Mouse (Mus musculus) myocyte (in vitro differentiated cells): ENCODE measurements around the gene Fan1. TPM values are rescaled to one million over a fixed set of nuclear protein-coding genes. Genes with fewer than 3 reads are reported as not detected.

Source experiments
- H3K27me3 ChIP-seq: one replicate; pipeline ENCODE4 v1.6.1; 2011; ENCODE audit not compliant: control insufficient read depth, insufficient read depth, insufficient read length
- H3K36me3 ChIP-seq: one replicate; pipeline ENCODE4 v1.6.1; 2011; ENCODE audit not compliant: control insufficient read depth, insufficient read depth
- H3K4me2 ChIP-seq: one replicate; pipeline ENCODE4 v1.6.1; 2011; ENCODE audit warnings: low read depth, control low read depth
- H3K4me3 ChIP-seq: one replicate; pipeline ENCODE4 v1.5.1; 2011; ENCODE audit warnings: mild to moderate bottlenecking, control low read depth, moderate library complexity
- H3K79me2 ChIP-seq: one replicate; pipeline ENCODE4 v1.6.1; 2011; ENCODE audit not compliant: control insufficient read depth, insufficient read depth
- H3ac ChIP-seq: one replicate; pipeline ENCODE4 v1.6.1; 2011; ENCODE audit not compliant: control insufficient read depth, insufficient read length
- CEBPB ChIP-seq: IDR thresholded peaks from 2 replicates; pipeline ENCODE4 v1.6.1; 2011; ENCODE audit warnings: mild to moderate bottlenecking, moderate library complexity; ENCODE audit not compliant: poor library complexity, insufficient read depth, severe bottlenecking
- E2F4 ChIP-seq: IDR thresholded peaks from one replicate; pipeline ENCODE4 v1.6.1; 2011; ENCODE audit warnings: mild to moderate bottlenecking, control low read depth, moderate library complexity; ENCODE audit not compliant: insufficient read depth
- MAX ChIP-seq: IDR thresholded peaks from one replicate; pipeline ENCODE4 v1.6.1; 2011; ENCODE audit warnings: low read depth, mild to moderate bottlenecking, control low read depth
- MYOD1 ChIP-seq, 3 experiments: IDR thresholded peaks; one replicate each; pipeline ENCODE4 v1.6.1; 2011; ENCODE audit warnings: control low read depth in 2 of 3, low read depth in 2 of 3, mild to moderate bottlenecking in 2 of 3, moderate library complexity in 1 of 3; ENCODE audit not compliant: insufficient read length in 2 of 3, control insufficient read depth in 1 of 3
- MYOG ChIP-seq, 3 experiments: IDR thresholded peaks; one replicate each; pipeline ENCODE4 v1.6.1; 2011; ENCODE audit warnings: control low read depth in 2 of 3, low read depth in 2 of 3, mild to moderate bottlenecking in 2 of 3; ENCODE audit not compliant: insufficient read length in 2 of 3, control insufficient read depth in 1 of 3, insufficient read depth in 1 of 3
- POLR2A ChIP-seq: IDR thresholded peaks from one replicate; pipeline ENCODE4 v1.6.1; 2011; ENCODE audit warnings: low read depth, mild to moderate bottlenecking, control low read depth, moderate library complexity; ENCODE audit not compliant: insufficient read length
- POLR2AphosphoS2 ChIP-seq: IDR thresholded peaks from one replicate; pipeline ENCODE4 v1.6.1; 2011; ENCODE audit warnings: low read depth, control low read depth; ENCODE audit not compliant: insufficient read length
- REST ChIP-seq: IDR thresholded peaks from one replicate; pipeline ENCODE4 v1.6.1; 2011; ENCODE audit warnings: mild to moderate bottlenecking, control low read depth, moderate library complexity; ENCODE audit not compliant: insufficient read depth, insufficient read length
- SRF ChIP-seq: IDR thresholded peaks from one replicate; pipeline ENCODE4 v1.6.1; 2011; ENCODE audit warnings: low read depth; ENCODE audit not compliant: control insufficient read depth, insufficient read length
- TCF12 ChIP-seq: IDR thresholded peaks from one replicate; pipeline ENCODE4 v1.6.1; 2011; ENCODE audit warnings: mild to moderate bottlenecking, control low read depth; ENCODE audit not compliant: poor library complexity, insufficient read depth, severe bottlenecking
- TCF3 ChIP-seq: IDR thresholded peaks from one replicate; pipeline ENCODE4 v1.6.1; 2011; ENCODE audit warnings: low read depth, control low read depth; ENCODE audit not compliant: insufficient read length
- USF1 ChIP-seq: IDR thresholded peaks from one replicate; pipeline ENCODE4 v1.6.1; 2011; ENCODE audit warnings: low read depth, mild to moderate bottlenecking, control low read depth, moderate library complexity
- polyA plus RNA-seq: library from polyadenylated mRNA; unstranded; fragments of >200 nt; fragmentation: generic; extraction: Trizol; gene quantifications from one replicate; pipeline ENCODE4 v1.2.1, GENCODE M21; 2012; ENCODE audit warnings: missing spikeins

Gene Fan1
- polyA plus RNA-seq, 1 experiment: 1.7 TPM

DNA sequence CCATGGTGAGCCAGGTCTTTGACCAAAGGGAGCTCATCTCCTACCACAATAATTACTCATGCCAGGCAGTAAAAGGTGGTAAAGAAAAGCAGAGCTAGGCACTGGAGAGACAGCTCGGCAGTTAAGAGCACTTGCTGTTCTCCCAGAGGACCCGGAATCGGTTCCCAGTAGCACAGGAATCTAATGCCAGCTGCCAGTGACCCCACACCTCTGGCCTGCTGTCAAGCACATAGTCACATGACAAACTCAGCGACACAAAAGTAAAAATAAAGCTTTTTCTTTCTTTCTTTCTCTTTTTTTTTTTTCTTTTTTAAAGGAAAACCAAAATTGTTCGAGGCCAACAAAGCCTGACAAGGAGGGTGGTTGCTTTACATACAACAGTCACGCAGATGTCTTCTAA lies 4.1 kb downstream of the Fan1 start:
- TF ChIP-seq TCF12: no peak
- TF ChIP-seq USF1: no peak
- TF ChIP-seq POLR2AphosphoS2: no peak
- no peak for TF ChIP-seq CEBPB
- TF ChIP-seq TCF3: no peak
- no peaks in the 10 kb centered on the region for H3K36me3 ChIP-seq
- no peak overlapping the region for H3ac ChIP-seq

DNA sequence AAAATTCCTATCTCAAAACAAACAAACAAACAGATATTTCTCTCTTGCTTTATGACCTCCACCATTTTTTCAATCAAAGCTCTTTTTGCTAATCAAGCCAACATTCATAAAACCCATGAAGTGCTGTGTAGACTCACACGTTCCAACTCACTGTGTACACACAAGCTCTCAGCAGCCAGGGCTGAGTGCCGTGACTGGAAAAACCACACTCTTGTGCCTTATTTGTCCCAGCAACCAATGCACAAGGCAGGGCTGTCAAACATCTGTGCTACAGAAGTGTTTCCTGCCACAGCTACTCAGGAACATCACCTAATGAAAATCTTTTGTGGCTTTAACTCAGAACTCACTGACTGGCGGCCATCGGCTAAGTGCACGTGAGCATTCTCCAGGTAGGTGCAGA lies 8.0 kb downstream of the Fan1 start:
- no peak for TF ChIP-seq POLR2A
- TF ChIP-seq USF1: no peak
- TF ChIP-seq MAX: no peak
- no peak for TF ChIP-seq MYOG (IDR thresholded peaks at IDR 0.05; ENCODE audit: control insufficient read depth in 1 of 3, insufficient read depth in 1 of 3, insufficient read length in 2 of 3, low read depth in 2 of 3)
- no peak for TF ChIP-seq POLR2AphosphoS2
- TF ChIP-seq SRF: no peak
- no peak for TF ChIP-seq CEBPB
- no peak for TF ChIP-seq E2F4
- no peak for TF ChIP-seq MYOD1 (IDR thresholded peaks at IDR 0.05; ENCODE audit: control insufficient read depth in 1 of 3, insufficient read length in 2 of 3, low read depth in 2 of 3)
- TF ChIP-seq TCF12: no peak
- TF ChIP-seq TCF3: no peak
- no peak for TF ChIP-seq REST
- Histone ChIP-seq H3K27me3 (no peaks in the 10 kb centered on the region), H3K4me3 (no peak overlapping the region), H3K36me3 (peaks cover 7% of the 10 kb centered on the region), H3K4me2 (no peak overlapping the region), H3ac (no peak overlapping the region), H3K79me2 (no peaks in the 10 kb centered on the region)

More for the DNA sequence above, 4.1 kb downstream of the Fan1 start:
- no peaks in the 10 kb centered on the region for H3K79me2 ChIP-seq
- H3K4me3 ChIP-seq: no peak overlapping the region
- no peak overlapping the region for H3K4me2 ChIP-seq
- H3K27me3 ChIP-seq: no peaks in the 10 kb centered on the region

DNA sequence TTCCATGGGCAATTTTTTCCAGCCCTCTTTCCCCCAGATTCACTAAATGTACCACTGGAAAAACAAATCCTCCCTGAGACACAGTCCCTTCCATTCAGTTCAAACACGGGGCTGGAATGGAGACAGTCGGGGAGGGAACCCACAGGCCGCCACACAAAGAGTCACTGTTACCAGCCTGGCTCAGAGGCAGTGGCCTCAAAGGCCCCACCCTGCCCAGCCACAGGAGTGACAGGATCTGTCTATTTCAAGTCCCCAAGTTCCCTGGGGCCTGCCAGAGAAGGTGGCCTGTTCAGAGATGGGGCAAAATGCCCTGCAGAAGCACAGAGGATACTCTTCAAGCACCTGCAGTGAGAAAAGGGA lies 13.3 kb downstream of the Fan1 start:
- peaks cover 11% of the 10 kb centered on the region for H3K36me3 ChIP-seq
- no peaks in the 10 kb centered on the region for H3K79me2 ChIP-seq

DNA sequence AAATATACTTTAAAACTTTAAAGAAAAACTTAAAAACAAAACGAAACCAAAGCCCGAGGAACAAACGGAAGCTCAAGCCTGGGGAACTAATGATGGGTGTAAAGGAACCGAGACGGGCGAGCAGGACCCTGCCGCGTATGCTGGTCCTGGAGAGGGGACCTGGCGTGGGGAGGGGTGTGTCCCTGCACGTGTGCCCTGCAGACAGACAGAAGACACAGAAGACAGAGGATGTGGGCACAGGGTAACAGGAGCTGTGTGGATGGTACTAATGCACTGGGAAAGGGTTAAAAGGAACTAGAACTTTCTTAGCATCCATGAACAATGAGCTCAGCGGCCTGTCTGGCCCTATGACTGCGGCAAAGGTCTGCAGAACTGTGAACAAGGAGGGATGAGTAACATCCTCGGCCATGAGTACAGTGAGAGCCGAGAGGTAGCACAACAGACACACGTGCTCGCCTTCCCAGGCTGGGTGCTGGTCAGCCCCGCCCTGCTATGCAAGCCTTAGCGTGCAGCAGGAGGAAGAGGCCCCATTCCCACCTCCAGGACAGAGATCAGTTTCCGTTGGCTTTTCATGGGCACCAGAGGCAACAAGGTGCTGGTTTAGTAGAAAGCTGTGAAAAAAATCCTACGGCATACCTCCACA lies 13.8 kb downstream of the Fan1 start:
- Histone ChIP-seq H3K4me3 (no peak overlapping the region), H3K36me3 (peaks cover 11% of the 10 kb centered on the region), H3K79me2 (no peaks in the 10 kb centered on the region), H3K27me3 (no peaks in the 10 kb centered on the region), H3K4me2 (no peak overlapping the region), H3ac (no peak overlapping the region)
- TF ChIP-seq MYOG (IDR thresholded peaks at IDR 0.05; ENCODE audit: control insufficient read depth in 1 of 3, insufficient read depth in 1 of 3, insufficient read length in 2 of 3, low read depth in 2 of 3): no peak
- no peak for TF ChIP-seq POLR2AphosphoS2
- no peak for TF ChIP-seq REST
- no peak for TF ChIP-seq TCF12
- no peak for TF ChIP-seq CEBPB
- TF ChIP-seq USF1: no peak
- TF ChIP-seq MAX: no peak
- TF ChIP-seq SRF: no peak
- TF ChIP-seq POLR2A: no peak
- no peak for TF ChIP-seq MYOD1 (IDR thresholded peaks at IDR 0.05; ENCODE audit: control insufficient read depth in 1 of 3, insufficient read length in 2 of 3, low read depth in 2 of 3)
- TF ChIP-seq TCF3: no peak
- no peak for TF ChIP-seq E2F4

More for the DNA sequence above, 13.3 kb downstream of the Fan1 start:
- Histone ChIP-seq H3K4me2 (no peak overlapping the region), H3K4me3 (no peak overlapping the region), H3K27me3 (no peaks in the 10 kb centered on the region), H3ac (no peak overlapping the region)
- TF ChIP-seq POLR2AphosphoS2 (no peak), CEBPB (no peak), USF1 (no peak), MAX (no peak), MYOD1 (IDR thresholded peaks at IDR 0.05; ENCODE audit: control insufficient read depth in 1 of 3, insufficient read length in 2 of 3, low read depth in 2 of 3) (no peak), SRF (no peak), REST (no peak), MYOG (IDR thresholded peaks at IDR 0.05; ENCODE audit: control insufficient read depth in 1 of 3, insufficient read depth in 1 of 3, insufficient read length in 2 of 3, low read depth in 2 of 3) (no peak), TCF12 (no peak), POLR2A (no peak), E2F4 (no peak), TCF3 (no peak)
